Mouse (Mus musculus): ENCODE measurements around the gene Mgat3. TPM values are rescaled to one million over a fixed set of nuclear protein-coding genes. Genes with fewer than 3 reads are reported as not detected.

Mgat3 gene
- polyA plus RNA-seq, 1 experiment from 2014 or later: 0.55 TPM

GRCm38 (mm10) chr15:80199556-80199955 is 26.0 kb downstream of the Mgat3 start:
- WGBS (ENCODE audit: insufficient replicate concordance): 56% methylated on average over 2 of the region's 2 CpGs
- H3K4me2 ChIP-seq (ENCODE audit: low read depth, low read length): no peak overlapping the region
- ATAC-seq (ENCODE audit: low read depth): no peak
- H3K9me3 ChIP-seq (replicated peaks; ENCODE audit: control insufficient read depth, low read length): no peaks in the 10 kb centered on the region
- H3K27me3 ChIP-seq (ENCODE audit: control insufficient read depth, insufficient read depth, low read depth, low read length): no peaks in the 10 kb centered on the region
- no peaks in the 10 kb centered on the region for H3K36me3 ChIP-seq (ENCODE audit: control insufficient read depth, insufficient read depth)
- no peak overlapping the region for H3K4me3 ChIP-seq (ENCODE audit: low read depth, low read length)
- no peaks in the 10 kb centered on the region for H3K4me1 ChIP-seq (ENCODE audit: control insufficient read depth, low read depth, low read length)
- H3K27ac ChIP-seq (ENCODE audit: low read length): no peak overlapping the region
- no peak overlapping the region for H3K9ac ChIP-seq (ENCODE audit: low read depth, low read length)

GRCm38 (mm10) chr15:80202111-80202775 is 28.7 kb downstream of the Mgat3 start:
- H3K4me2 ChIP-seq (ENCODE audit: low read depth, low read length): no peak overlapping the region
- H3K9ac ChIP-seq (ENCODE audit: low read depth, low read length): no peak overlapping the region
- H3K4me3 ChIP-seq (ENCODE audit: low read depth, low read length): no peak overlapping the region
- H3K36me3 ChIP-seq (ENCODE audit: control insufficient read depth, insufficient read depth): no peaks in the 10 kb centered on the region
- H3K27ac ChIP-seq (ENCODE audit: low read length): no peak overlapping the region
- no peaks in the 10 kb centered on the region for H3K4me1 ChIP-seq (ENCODE audit: control insufficient read depth, low read depth, low read length)
- 51% methylated on average over 6 of the region's 6 CpGs for WGBS (ENCODE audit: insufficient replicate concordance)
- H3K27me3 ChIP-seq (ENCODE audit: control insufficient read depth, insufficient read depth, low read depth, low read length): no peaks in the 10 kb centered on the region
- H3K9me3 ChIP-seq (replicated peaks; ENCODE audit: control insufficient read depth, low read length): no peaks in the 10 kb centered on the region
- no peak for ATAC-seq (ENCODE audit: low read depth)

- no peaks in the 10 kb centered on the region for H3K9me3 ChIP-seq (replicated peaks; ENCODE audit: control insufficient read depth, low read length)
- no peak overlapping the region for H3K27ac ChIP-seq (ENCODE audit: low read length)
- H3K4me1 ChIP-seq (ENCODE audit: control insufficient read depth, low read depth, low read length): no peaks in the 10 kb centered on the region
- H3K4me2 ChIP-seq (ENCODE audit: low read depth, low read length): no peak overlapping the region
- no peak for ATAC-seq (ENCODE audit: low read depth)
- no peaks in the 10 kb centered on the region for H3K27me3 ChIP-seq (ENCODE audit: control insufficient read depth, insufficient read depth, low read depth, low read length)
- H3K36me3 ChIP-seq (ENCODE audit: control insufficient read depth, insufficient read depth): no peaks in the 10 kb centered on the region
- WGBS (ENCODE audit: insufficient replicate concordance): 24% methylated on average over 4 of the region's 4 CpGs
- H3K9ac ChIP-seq (ENCODE audit: low read depth, low read length): no peak overlapping the region
- H3K4me3 ChIP-seq (ENCODE audit: low read depth, low read length): no peak overlapping the region
Observed at GRCm38 (mm10) chr15:80203406-80203805, 29.9 kb downstream of the Mgat3 start.

- no peak for ATAC-seq (ENCODE audit: low read depth)
- H3K36me3 ChIP-seq (ENCODE audit: control insufficient read depth, insufficient read depth): no peaks in the 10 kb centered on the region
- no peak overlapping the region for H3K4me2 ChIP-seq (ENCODE audit: low read depth, low read length)
- no peak overlapping the region for H3K9ac ChIP-seq (ENCODE audit: low read depth, low read length)
- H3K4me1 ChIP-seq (ENCODE audit: control insufficient read depth, low read depth, low read length): no peaks in the 10 kb centered on the region
- H3K4me3 ChIP-seq (ENCODE audit: low read depth, low read length): no peak overlapping the region
- H3K9me3 ChIP-seq (replicated peaks; ENCODE audit: control insufficient read depth, low read length): no peaks in the 10 kb centered on the region
- 51% methylated on average over 3 of the region's 3 CpGs for WGBS (ENCODE audit: insufficient replicate concordance)
- no peak overlapping the region for H3K27ac ChIP-seq (ENCODE audit: low read length)
- H3K27me3 ChIP-seq (ENCODE audit: control insufficient read depth, insufficient read depth, low read depth, low read length): no peaks in the 10 kb centered on the region
Observed at GRCm38 (mm10) chr15:80206057-80206565, 32.6 kb downstream of the Mgat3 start.

- Histone ChIP-seq H3K27ac (ENCODE audit: low read length) (no peak overlapping the region), H3K4me1 (ENCODE audit: control insufficient read depth, low read depth, low read length) (no peaks in the 10 kb centered on the region), H3K9me3 (replicated peaks; ENCODE audit: control insufficient read depth, low read length) (no peaks in the 10 kb centered on the region), H3K27me3 (ENCODE audit: control insufficient read depth, insufficient read depth, low read depth, low read length) (no peaks in the 10 kb centered on the region), H3K9ac (ENCODE audit: low read depth, low read length) (no peak overlapping the region), H3K36me3 (ENCODE audit: control insufficient read depth, insufficient read depth) (no peaks in the 10 kb centered on the region), H3K4me2 (ENCODE audit: low read depth, low read length) (no peak overlapping the region), H3K4me3 (ENCODE audit: low read depth, low read length) (no peak overlapping the region)
- WGBS (ENCODE audit: insufficient replicate concordance): 48% methylated on average over 4 of the region's 4 CpGs
- no peak for ATAC-seq (ENCODE audit: low read depth)
Observed at GRCm38 (mm10) chr15:80208446-80208845, 34.9 kb downstream of the Mgat3 start.

GRCm38 (mm10) chr15:80213688-80214087 is 40.2 kb downstream of the Mgat3 start:
- Histone ChIP-seq H3K27ac (ENCODE audit: low read length) (no peak overlapping the region), H3K9me3 (replicated peaks; ENCODE audit: control insufficient read depth, low read length) (no peaks in the 10 kb centered on the region), H3K4me2 (ENCODE audit: low read depth, low read length) (no peak overlapping the region), H3K9ac (ENCODE audit: low read depth, low read length) (no peak overlapping the region), H3K4me1 (ENCODE audit: control insufficient read depth, low read depth, low read length) (no peaks in the 10 kb centered on the region), H3K36me3 (ENCODE audit: control insufficient read depth, insufficient read depth) (no peaks in the 10 kb centered on the region), H3K4me3 (ENCODE audit: low read depth, low read length) (no peak overlapping the region), H3K27me3 (ENCODE audit: control insufficient read depth, insufficient read depth, low read depth, low read length) (no peaks in the 10 kb centered on the region)
- peak; percentile 62 for ATAC-seq (ENCODE audit: low read depth)

- 17% methylated on average over 9 of the region's 10 CpGs for WGBS (ENCODE audit: insufficient replicate concordance)
- H3K27me3 ChIP-seq (ENCODE audit: control insufficient read depth, insufficient read depth, low read depth, low read length): no peaks in the 10 kb centered on the region
Observed at GRCm38 (mm10) chr15:80215716-80216479, 42.4 kb downstream of the Mgat3 start.

GRCm38 (mm10) chr15:80216480-80216820 is 42.9 kb downstream of the Mgat3 start:
- no peak overlapping the region for H3K9ac ChIP-seq (ENCODE audit: low read depth, low read length)
- peaks cover 2% of the 10 kb centered on the region for H3K4me1 ChIP-seq (ENCODE audit: control insufficient read depth, low read depth, low read length)
- 32% methylated on average over 9 of the region's 9 CpGs for WGBS (ENCODE audit: insufficient replicate concordance)
- H3K9me3 ChIP-seq (replicated peaks; ENCODE audit: control insufficient read depth, low read length): no peaks in the 10 kb centered on the region
- H3K4me3 ChIP-seq (ENCODE audit: low read depth, low read length): no peak overlapping the region
- no peak overlapping the region for H3K4me2 ChIP-seq (ENCODE audit: low read depth, low read length)
- H3K27ac ChIP-seq (ENCODE audit: low read length): no peak overlapping the region
- ATAC-seq (ENCODE audit: low read depth): no peak
- no peaks in the 10 kb centered on the region for H3K27me3 ChIP-seq (ENCODE audit: control insufficient read depth, insufficient read depth, low read depth, low read length)
- H3K36me3 ChIP-seq (ENCODE audit: control insufficient read depth, insufficient read depth): no peaks in the 10 kb centered on the region

More at GRCm38 (mm10) chr15:80215716-80216479, 42.4 kb downstream of the Mgat3 start:
- no peak for ATAC-seq (ENCODE audit: low read depth)
- Histone ChIP-seq H3K9ac (ENCODE audit: low read depth, low read length) (no peak overlapping the region), H3K27ac (ENCODE audit: low read length) (no peak overlapping the region), H3K4me3 (ENCODE audit: low read depth, low read length) (no peak overlapping the region), H3K4me2 (ENCODE audit: low read depth, low read length) (no peak overlapping the region), H3K9me3 (replicated peaks; ENCODE audit: control insufficient read depth, low read length) (no peaks in the 10 kb centered on the region), H3K4me1 (ENCODE audit: control insufficient read depth, low read depth, low read length) (peaks cover 2% of the 10 kb centered on the region), H3K36me3 (ENCODE audit: control insufficient read depth, insufficient read depth) (no peaks in the 10 kb centered on the region)

GRCm38 (mm10) chr15:80217476-80217875 is 44.0 kb downstream of the Mgat3 start:
- Histone ChIP-seq H3K9ac (ENCODE audit: low read depth, low read length) (no peak overlapping the region), H3K4me3 (ENCODE audit: low read depth, low read length) (no peak overlapping the region), H3K27me3 (ENCODE audit: control insufficient read depth, insufficient read depth, low read depth, low read length) (no peaks in the 10 kb centered on the region), H3K9me3 (replicated peaks; ENCODE audit: control insufficient read depth, low read length) (no peaks in the 10 kb centered on the region), H3K4me1 (ENCODE audit: control insufficient read depth, low read depth, low read length) (peaks cover 2% of the 10 kb centered on the region), H3K36me3 (ENCODE audit: control insufficient read depth, insufficient read depth) (no peaks in the 10 kb centered on the region), H3K4me2 (ENCODE audit: low read depth, low read length) (no peak overlapping the region), H3K27ac (ENCODE audit: low read length) (no peak overlapping the region)
- no peak for ATAC-seq (ENCODE audit: low read depth)
- WGBS (ENCODE audit: insufficient replicate concordance): 65% methylated on average over 10 of the region's 10 CpGs
